Mouse (Mus musculus): ENCODE data around the gene Cysrt1.
A peak's percentile ranks its signal among the peaks of the same experiment; 100 is the strongest.
"Not testable (repeated sequence)": the region's sequence is repeated elsewhere in the genome, so short reads cannot be mapped to it uniquely, and the experiment has no call there.

Gene Cysrt1

DNA sequence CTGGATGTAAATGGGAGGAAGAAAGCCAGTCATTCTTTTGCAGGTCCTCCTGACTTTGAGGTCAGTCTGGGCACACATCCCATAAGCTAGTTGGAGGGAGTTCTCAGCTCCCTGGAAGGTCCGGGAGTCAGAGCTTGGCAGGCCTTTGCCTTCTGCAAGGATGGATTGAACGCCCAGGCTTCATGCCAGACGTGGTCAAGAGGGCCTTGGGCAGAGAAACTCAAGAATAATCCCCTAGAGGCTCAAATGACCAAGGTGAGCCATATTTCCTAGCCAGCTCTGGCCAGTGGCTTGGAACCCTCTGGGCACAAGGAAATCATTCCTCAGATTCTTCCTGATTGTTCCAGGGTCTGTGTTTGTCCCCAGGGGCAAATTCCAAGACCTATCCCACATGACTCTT, 22.6 kb upstream of the Cysrt1 start:
- no peak for DNase-seq (ENCODE audit: low spot score)

DNA sequence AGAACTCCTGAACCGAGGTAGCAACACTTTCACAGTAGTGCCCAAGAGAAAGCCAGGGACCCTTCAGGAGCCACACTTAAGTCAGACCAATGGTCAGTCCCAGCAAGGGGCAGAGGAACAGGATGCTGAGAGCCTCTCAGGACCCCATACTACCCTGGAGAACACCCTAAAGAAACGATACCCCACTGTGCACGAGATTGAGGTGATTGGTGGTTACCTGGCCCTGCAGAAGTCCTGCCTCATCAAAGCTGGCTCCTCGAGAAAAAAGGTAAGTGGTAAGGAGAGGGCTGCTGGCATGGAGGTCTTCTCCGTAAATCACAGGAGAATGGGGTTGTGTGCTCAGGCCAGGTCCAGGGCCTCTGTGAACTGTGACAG, 22.0 kb upstream of the Cysrt1 start:
- no peak for DNase-seq (ENCODE audit: low spot score)

DNA sequence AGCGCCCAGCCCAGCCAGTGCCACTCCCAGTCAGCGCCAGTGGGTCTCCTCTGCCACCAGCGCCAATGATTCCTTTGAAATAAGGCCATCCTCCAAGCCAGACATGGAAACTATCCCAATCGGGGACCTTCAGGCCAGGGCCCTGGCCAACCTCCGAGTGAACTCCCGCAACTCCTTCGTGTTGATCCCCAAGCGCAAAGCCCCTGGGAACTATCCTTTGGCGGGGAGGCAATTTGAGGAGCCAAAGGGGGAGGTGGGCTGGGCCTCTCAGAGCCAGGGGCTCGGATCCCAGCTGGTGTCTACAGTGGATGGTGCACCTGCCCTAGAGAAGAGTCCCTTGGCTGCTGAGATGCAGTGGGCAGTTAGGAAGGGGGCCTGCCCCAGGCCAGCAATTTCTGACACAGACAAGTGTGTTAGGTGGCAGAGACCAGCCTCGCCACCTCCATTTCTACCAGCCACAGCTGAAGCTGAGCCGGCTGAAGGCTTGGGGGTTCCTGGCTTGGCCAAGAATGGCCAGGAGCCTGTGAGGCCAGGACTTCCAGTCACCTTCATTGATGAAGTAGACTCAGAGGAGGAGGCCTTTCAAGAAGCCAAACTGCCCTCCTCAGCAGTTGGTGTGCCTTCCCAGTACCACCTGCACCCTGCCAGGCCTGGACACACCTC, 21.5 kb upstream of the Cysrt1 start:
- DNase-seq (ENCODE audit: low spot score): no peak

DNA sequence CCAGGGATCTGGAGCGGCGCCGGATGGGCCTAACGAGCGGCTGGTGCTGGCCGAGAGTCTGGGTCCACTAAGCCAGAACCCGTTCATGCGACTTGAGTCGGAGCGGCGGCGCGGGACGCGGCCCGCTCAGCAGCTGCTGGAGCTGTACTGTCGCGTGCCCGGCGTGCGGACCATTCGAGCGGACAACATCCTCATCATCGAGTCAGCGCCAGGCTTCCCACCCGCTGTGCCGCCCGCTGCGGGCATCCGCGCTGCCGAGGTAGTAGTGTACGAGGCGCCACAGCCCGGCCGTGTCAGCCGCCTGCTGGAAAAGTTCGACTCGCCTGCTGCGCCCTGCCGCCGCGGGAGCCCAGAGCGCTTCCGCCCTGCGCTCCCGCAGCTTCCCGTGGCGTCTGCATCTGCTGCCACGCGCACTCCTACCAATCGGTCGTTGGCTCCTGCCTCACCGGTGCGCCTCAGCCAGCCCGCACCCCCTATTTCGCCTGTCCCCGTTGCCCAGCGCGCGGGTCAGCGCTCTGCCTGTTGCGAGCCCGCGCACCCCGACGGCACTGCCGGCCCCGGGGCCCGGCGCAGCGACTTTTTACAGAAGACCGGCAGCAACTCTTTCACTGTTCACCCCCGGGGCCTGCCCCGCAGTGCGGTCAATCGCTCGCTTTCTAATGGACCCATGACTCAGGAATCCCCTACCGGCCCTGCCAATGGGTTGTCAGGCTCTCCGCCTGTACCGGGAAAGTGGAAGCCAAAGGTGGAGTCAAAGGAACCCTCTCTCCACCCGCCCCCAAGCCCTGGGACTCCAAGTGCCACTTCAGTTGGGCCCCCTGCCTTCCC, 20.8 kb upstream of the Cysrt1 start:
- DNase-seq (ENCODE audit: low spot score): peak; percentile 62

DNA sequence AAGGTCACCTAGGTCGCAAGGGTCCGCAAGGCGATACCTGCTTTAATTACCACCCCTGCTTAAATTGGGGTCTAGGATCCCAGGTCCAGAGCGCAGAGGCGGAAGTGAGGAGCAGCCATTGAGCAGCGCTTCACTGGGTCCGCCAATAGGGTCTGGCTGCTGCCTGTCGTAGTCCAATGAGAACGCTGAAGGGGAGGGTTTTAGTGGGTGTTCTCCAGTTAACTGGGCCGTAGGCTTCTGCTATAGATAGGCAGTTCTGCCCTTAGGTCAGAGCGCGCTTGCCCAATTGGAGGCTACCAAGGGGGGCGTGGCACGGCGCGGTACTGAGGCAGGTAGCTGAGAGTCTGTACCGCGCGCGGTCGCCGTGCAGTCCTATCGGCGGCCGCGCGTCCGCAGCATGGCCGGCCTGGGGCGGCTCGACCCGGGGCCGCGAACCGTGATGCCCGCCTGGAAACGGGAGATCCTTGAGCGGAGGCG, 20.1 kb upstream of the Cysrt1 start, which contains the start of gene Tprn:
TSS of gene Tprn (plus strand) at position 328 of the 477 bp plus-strand sequence.
- DNase-seq (ENCODE audit: low spot score): peak; percentile 93

DNA sequence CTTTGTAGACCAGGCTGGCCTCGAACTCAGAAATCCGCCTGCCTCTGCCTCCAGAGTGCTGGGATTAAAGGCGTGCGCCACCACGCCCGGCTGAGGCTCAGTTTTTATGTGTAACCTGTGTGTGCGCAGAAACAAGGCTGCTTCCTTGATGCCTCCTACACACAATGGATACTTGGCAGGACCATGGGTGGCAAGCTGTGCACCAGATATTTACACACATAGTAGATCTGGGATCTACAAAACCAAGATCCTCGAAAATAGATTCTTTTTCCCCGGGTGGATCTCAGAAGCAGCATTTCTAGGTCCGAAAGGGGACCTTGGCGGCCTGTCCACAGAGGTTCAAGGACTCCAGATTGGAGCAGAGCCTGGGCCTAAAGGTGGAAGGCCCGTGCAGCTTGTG, 19.6 kb upstream of the Cysrt1 start:
- no peak for DNase-seq (ENCODE audit: low spot score)

DNA sequence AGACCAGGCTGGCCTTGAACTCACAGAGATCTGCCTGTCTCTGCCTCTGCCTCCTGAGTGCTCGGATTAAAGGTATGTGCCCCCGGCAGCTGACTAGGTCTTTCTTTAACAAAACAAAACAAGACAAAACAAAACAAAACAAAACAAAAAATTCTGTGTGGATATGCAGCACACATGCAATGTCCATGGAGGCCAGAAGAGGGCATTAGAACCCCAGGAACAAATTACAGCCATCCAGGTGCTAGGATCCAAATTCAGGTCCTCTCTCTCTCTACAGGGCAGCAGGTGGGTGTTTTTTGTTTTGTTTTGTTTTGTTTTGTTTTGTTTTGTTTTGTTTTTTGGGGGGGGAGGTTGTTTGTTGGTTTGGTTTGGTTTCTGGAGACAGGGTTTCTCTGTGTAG, 16.6 kb upstream of the Cysrt1 start:
- DNase-seq (ENCODE audit: low spot score): no peak

DNA sequence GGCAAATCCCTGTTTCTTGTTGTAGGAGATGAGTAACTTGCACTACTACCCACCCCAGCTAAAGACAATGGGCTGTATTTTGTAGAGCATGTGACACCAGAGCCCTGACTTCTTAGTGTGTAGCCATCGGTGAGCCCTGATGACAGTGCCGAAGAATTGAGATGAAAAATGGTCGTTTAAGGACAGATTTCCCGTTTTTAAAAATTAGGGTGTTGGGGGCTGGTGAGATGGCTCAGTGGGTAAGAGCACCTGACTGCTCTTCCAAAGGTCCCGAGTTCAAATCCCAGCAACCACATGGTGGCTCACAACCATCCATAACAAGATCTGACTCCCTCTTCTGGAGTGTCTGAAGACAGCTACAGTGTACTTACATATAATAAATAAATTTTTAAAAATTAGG, 15.0 kb upstream of the Cysrt1 start:
- not testable (repeated sequence) for DNase-seq (ENCODE audit: low spot score)

DNA sequence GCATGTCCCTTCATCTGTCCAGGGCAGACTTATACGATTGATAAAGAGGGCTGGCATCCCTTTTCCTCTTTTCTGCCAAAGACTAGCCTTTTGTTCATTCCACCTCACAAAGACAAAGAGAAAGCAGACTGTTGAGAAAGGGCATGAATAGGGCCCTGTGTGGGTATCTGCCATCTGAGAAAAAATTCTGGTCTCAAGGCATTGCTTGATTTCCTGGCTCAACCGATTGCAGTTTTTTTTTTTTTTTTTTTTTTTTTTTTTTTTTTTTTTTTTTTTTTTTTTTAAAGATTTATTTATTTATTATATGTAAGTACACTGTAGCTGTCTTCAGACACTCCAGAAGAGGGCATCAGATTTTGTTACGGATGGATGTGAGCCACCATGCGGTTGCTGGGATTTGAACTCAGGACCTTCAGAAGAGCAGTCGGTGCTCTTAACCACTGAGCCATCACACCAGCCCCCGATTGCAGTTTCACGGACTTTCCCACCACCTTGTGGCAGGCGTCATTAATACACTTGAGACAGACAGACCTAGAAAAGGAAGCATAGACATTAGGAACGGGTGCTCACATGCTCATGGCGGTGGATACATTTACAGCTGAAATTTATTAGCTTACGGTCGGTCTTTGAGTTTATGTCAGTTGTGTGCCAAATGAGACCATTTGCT, 14.3 kb upstream of the Cysrt1 start:
- DNase-seq (ENCODE audit: low spot score): peak; percentile 75

DNA sequence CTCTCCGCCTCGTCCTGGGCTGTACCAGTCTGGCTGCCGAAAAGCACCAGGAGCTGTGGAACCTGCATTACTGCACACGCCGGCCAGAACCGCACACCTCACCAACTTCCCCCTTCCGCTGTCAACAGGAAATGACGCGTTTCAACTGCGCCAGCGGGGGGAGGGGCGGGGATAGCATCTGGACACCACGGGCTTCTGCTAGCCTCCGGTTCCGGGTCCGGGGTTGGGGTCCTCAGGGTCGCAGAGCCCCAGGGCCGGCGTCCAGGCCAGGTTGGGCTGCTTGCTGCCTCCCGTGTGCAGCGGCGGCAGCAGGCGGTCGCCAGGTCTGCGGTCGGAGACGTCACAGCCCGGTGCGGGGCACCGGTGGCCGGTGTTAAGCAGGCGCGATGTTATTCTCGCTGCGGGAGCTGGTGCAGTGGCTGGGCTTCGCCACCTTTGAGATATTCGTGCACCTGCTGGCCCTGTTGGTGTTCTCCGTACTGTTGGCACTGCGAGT, 13.1 kb upstream of the Cysrt1 start, which contains the start of gene Tmem203:
TSS of gene Tmem203 (plus strand) at position 156 of the 496 bp plus-strand sequence.
- DNase-seq (ENCODE audit: low spot score): peak; percentile 95

DNA sequence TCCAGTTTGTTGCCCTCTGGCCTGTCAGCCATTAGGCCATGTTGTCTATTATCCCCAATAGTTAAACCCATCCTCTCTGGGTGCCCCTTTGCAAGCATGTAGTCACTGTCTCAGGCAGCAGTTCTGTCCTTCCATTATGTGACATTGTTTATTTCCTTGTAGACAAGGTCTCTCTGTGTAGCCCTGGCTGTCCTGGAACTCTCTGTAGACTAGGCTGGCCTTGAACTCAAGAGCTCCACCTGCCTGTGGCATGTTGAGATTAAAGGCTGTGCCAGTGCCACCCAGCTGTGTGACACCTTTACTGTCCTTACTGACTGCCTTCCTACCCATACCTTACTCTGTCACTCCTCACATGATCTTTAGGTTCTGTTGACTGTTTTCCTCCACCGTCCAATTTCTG, 10.1 kb upstream of the Cysrt1 start:
- no peak for DNase-seq (ENCODE audit: low spot score)

DNA sequence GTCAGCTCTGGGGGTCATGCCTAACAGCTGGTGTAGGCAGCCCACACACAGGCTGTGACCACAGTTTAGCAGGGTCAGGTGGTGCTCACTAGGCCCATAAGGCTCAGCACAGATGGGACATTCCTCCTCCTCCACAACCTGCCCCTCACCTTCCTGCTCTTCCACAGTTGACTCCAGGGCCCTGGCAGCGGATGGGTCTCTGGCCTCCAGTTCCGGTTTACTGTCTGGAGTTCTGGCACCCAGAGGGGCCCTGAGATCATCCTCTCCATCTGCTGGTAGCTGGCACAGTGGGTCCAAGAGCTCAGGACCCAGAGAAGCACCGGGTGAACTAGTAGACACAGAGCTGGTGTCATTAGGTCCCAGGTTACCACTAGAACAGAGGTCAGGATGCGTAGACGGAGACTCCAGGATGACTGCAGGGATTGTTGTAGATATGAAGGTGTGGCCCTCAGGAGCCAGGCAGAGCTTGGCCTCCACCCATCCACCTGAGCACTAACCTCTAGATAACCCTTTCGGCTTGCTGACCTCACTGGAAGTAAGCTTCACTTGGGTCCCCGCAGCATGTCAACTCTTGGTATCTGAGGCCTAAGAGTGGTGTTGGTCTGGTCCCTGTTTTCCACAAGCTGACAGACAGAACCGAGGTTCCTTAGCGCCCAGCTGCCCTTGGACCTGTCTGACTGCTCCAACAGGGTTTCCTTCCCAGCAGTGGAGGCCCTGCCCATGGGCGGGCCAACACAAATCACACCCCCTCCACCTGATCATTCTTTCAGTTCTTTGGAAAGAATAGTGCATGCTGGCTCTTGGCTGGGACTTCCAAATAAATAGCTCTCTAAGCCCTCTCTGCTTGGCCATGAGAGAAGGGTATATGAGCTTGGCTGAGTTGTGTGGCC, 4.2 kb upstream of the Cysrt1 start, which contains the start of gene AL732309.1:
TSS of gene AL732309.1 (minus strand) at position 681 of the 890 bp plus-strand sequence.
- DNase-seq (ENCODE audit: low spot score): no peak

DNA sequence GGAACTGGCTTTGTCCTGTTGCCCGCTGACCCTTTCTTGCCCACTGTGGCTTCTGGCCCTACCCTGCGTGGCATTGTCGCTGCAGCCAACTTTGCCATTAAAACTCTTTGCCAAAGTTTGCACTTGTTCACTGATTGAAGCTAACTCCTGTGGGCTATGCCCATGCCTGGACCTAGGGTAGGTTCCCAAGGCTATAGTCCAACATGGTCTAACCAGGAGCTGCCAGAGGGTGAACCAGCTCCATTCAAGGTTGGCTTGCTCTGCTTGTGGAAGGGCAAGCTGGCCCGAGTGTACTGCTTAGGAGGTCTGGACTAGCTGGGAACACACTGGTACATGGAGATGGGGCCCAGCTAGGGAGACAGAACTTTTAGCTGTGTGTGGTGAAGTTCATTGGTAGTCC, 1.9 kb upstream of the Cysrt1 start:
- no peak for DNase-seq (ENCODE audit: low spot score)

DNA sequence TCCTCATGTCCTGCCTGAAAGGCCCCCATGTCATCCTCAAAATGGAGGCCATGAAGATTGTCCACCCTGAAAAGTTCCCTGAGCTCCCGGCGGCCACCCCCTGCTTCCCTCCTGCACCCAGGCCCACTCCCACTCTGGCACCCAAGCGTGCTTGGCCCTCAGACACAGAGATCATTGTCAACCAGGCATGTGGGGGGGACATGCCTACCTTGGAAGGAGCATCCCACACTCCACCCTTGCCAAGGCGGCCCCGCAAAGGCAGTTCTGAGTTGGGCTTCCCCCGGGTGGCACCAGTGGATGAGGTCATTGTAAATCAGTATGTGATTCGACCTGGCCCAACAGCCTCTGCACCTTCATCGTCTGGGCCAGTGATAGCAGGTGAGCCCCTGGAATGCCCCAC, 1.1 kb upstream of the Cysrt1 start:
- DNase-seq (ENCODE audit: low spot score): peak; percentile 69

DNA sequence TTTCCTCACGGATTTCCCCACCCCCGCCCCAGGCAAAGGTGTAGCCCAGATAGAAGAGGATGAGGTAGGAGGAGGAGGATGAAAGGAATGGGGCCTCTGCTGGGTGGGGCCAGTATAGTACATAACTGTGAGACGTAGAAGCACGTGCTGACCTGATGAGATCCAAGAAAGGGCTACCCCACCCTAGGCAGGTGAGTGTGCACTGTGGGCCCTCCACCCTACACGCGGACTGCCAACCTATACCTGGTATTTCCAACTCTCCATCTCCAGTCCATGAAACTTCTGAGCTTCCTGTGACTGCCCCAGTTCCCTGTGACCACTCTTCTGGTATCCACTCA, 845 bp downstream of the Cysrt1 start:
- DNase-seq (ENCODE audit: low spot score): no peak

DNA sequence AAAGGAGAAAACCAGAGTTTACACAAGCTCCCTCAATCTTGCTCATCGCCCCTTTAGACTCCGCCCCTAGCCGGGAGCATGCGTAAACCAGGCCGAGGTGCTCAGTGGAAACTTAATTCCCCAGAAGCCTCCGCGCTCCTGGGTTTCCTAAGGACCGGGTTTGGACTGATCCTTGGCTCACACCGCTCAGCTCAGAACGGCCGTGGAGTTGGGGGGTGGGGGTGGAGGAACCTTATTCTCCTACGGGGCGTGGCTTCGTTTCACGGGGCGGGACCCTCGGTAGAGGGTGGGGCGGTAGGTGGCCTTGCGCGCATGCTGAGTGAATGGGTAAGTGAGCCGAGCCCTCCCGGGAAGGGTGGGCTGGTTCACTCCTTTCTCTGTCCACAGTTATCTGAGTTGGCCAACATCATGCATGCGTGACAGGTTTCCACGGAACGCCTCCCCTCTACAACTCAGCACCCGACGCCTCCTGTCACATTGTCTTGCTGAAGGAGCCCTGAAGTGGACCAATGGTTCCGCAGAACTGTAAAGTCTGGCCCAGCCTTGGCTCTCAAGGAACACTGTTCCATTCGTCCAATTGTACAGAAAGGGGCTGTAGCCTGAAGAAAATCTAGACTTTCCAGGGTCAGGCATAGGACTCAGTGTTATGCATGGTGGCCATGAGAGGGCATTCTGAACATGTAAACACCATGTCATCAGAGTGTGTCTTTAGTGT, 1.4 kb downstream of the Cysrt1 start:
- peak; percentile 88 for DNase-seq (ENCODE audit: low spot score)

DNA sequence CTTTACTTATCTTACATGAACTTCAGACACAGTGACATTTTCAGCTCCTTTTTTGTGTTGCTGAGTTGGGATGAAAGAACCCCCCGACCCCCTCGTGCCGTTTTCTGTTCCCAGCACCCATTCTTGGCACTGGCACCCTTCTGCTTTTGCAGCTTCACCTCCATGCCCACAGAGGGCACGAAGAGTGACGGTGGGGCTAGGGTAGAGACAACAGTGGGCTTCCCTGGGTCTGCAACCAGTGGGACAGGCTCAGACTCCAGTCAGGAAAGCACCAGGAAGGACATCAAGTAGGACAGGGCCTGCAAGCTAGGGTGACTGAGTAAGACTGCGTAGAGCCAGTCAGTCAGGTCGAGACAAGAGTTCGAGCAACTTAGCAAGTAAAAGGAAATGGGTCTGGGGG, 1.9 kb downstream of the Cysrt1 start:
- DNase-seq (ENCODE audit: low spot score): no peak

DNA sequence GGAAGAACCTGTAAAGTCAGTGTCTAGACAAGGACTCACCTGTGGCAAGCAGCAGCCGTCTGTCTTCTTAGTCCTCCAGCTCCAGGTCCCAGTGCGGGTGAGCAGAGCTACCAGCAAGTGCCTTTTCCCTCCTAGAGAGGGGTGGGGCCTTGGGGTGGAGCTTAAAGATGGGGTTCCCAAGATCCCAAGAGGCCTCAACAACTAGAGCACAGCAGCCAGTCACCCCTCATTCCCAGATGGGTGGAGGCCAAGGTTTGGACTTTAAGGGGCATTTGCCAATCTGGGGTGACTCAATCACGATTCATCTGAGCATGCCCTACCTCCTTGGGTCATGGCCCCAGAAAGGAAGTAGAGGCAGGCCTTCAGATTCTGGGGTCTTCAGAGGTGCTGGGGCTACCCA, 2.5 kb downstream of the Cysrt1 start:
- DNase-seq (ENCODE audit: low spot score): no peak

DNA sequence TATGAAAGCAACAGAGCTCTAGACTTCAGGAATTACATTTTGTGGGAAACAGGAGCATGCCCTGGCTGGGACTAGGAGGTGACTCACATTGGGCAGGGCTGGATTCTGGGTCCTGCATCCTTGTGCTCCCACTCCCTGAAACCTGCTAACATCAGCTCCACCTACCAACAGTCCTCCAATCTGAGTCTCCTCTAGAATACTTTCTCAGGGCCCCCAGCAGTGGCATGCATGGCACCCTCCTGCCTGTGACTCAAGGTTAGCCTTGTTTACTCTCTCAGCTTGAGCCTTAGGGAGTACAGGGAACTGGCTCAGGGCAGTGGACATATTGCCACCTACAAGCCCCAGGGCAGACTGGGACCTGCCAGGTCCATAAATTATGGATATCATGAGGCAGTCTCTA, 4.1 kb downstream of the Cysrt1 start:
- DNase-seq (ENCODE audit: low spot score): no peak

DNA sequence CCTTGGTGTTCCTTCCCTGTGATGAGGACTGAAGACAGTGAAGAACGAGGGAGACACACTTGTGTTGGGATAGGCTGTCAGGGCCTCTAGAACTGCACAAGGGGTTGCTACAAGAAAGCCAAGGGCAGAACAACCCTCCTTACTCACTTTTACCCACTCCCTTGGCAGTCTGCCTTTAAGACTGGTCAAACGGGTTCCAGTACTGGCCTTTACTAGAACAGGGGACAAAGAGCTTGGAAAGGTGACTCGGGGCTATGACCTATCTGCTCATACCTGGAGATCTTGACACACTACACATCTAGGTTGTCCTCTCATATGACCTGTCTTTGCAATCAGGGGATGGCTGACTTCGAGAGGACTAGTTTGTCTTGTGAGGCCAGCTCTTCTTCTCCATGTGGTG, 4.7 kb downstream of the Cysrt1 start:
- no peak for DNase-seq (ENCODE audit: low spot score)

DNA sequence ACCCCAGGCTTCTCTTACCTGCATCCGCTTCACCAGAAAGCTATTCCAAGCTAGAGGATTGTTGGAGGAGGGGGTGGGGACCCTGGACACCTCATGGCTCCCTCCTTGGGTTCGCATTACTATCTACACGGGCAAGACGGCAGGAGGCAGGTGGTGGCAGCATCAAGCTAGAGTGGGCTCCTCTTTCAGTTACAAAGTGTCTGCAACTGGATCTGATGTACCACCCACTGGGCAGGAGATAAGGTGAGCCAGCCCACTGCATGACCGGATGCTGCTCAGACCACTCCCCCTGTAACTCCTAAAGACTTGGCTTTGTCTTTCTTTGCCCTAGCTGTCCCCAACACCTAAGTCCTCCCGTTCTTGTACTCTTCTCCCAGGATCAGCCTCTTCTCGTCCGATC, 5.6 kb downstream of the Cysrt1 start, which contains the start of gene Rnf224:
TSS of gene Rnf224 (minus strand) at position 174 of the 400 bp plus-strand sequence.
- DNase-seq (ENCODE audit: low spot score): no peak

All from testis, postnatal 10 days (tissue).